Mouse (Mus musculus) liver, adult 2 months (tissue): ENCODE results near the gene Insig1.

ENCODE experiments used
- CTCF ChIP-seq: fragments of 200-500 bp; IDR thresholded peaks from 2 replicates; pipeline ENCODE4 v1.5.1; 2011; ENCODE audit warnings: low read depth, low read length, control low read depth
- POLR2A ChIP-seq: fragments of 200-500 bp; IDR thresholded peaks from 2 replicates; pipeline ENCODE4 v1.6.1; 2011; ENCODE audit warnings: low read length, control low read depth; ENCODE audit not compliant: insufficient read depth; ENCODE audit errors: extremely low read depth

GRCm38 (mm10) chr5:28023452-28023851 lies 47.7 kb upstream of the Insig1 start:
- TF ChIP-seq CTCF (no peak), POLR2A (no peak)
